Mouse (Mus musculus): ENCODE measurements at regions not wholly inside any gene's neighbourhood (a gene's known extent, or its start where the extent isn't known, plus 50 kb on each side); places are given as distances from the start of the nearest gene placed in this dataset.

GRCm38 (mm10) chrX:70261360-70261759 is 103.5 kb downstream of the Ids start:
- DNase-seq = no peak

- DNase-seq = no peak
Observed at GRCm38 (mm10) chrX:70216011-70216410, 148.9 kb downstream of the Ids start.

- DNase-seq = no peak
Observed at GRCm38 (mm10) chrX:70184427-70185090, 180.3 kb downstream of the Ids start.

GRCm38 (mm10) chrX:70169737-70170136 is 195.1 kb downstream of the Ids start:
- no peak for DNase-seq

GRCm38 (mm10) chrX:70161011-70161410 is 203.9 kb downstream of the Ids start:
- DNase-seq = peak in 1 of 2 experiments; percentile 10
